Mouse (Mus musculus) forebrain, postnatal 0 days (tissue): Measurements from ENCODE around the gene Erc2. TPM values are rescaled to one million over a fixed set of nuclear protein-coding genes. Genes with fewer than 3 reads are reported as not detected.

Source experiments
- ATAC-seq: fragments of 200-750 bp; cut with Nextera tagmentation; 2 replicates; pipeline ENCODE4 v1.8.0; 2017; ENCODE audit warnings: mild to moderate bottlenecking, moderate library complexity
- DNase-seq: peaks from one replicate; pipeline ENCODE4 v3.0.0-alpha.2; 2015
- H3K27ac ChIP-seq: fragments of 300-500 bp; sonication (generic); 2 replicates; pipeline ENCODE4 v1.5.1; 2014; ENCODE audit warnings: low read depth, mild to moderate bottlenecking, antibody characterized with exemption, low read length, moderate library complexity, mixed read lengths
- H3K27me3 ChIP-seq: fragments of 300-500 bp; sonication (generic); 2 replicates; pipeline ENCODE4 v1.6.1; 2014; ENCODE audit warnings: mild to moderate bottlenecking, low read length, mixed read lengths; ENCODE audit not compliant: insufficient read depth
- H3K36me3 ChIP-seq: fragments of 300-500 bp; sonication (generic); 2 replicates; pipeline ENCODE4 v1.6.1; 2014; ENCODE audit warnings: mild to moderate bottlenecking, moderate library complexity; ENCODE audit not compliant: insufficient read depth
- H3K4me1 ChIP-seq: fragments of 300-500 bp; sonication (generic); 2 replicates; pipeline ENCODE4 v1.6.1; 2014; ENCODE audit warnings: antibody characterized with exemption; ENCODE audit not compliant: insufficient read depth
- H3K4me2 ChIP-seq: fragments of 300-500 bp; sonication (generic); 2 replicates; pipeline ENCODE4 v1.6.1; 2014; ENCODE audit warnings: low read depth, mild to moderate bottlenecking, moderate library complexity
- H3K4me3 ChIP-seq: fragments of 300-500 bp; sonication (generic); 2 replicates; pipeline ENCODE4 v1.5.1; 2014; ENCODE audit warnings: low read depth, low read length, mixed read lengths
- H3K9ac ChIP-seq: fragments of 300-500 bp; sonication (generic); 2 replicates; pipeline ENCODE4 v1.6.1; 2014; ENCODE audit warnings: mild to moderate bottlenecking
- H3K9me3 ChIP-seq: fragments of 300-500 bp; sonication (generic); 2 replicates; pipeline ENCODE4 v1.6.1; 2016; ENCODE audit warnings: low read length
- CTCF ChIP-seq: sonication (generic); IDR thresholded peaks from 2 replicates; pipeline ENCODE4 v1.5.1; 2016; ENCODE audit warnings: antibody characterized with exemption, control low read depth, low read depth
- WGBS: fragments of 180-500 bp; shearing (Covaris S2); extraction: QIAGEN DNeasy Blood & Tissue Kit; methylation state at CpG from one replicate; pipeline ENCODE4 v1.1.7; 2014; 5-methylcytosine and 5-hydroxymethylcytosine counted together
- polyA plus RNA-seq: library from polyadenylated mRNA; unstranded; fragments of >200 nt; fragmentation: Nextera tagmentation; extraction: Ambion mirVana; gene quantifications from 2 replicates; pipeline ENCODE4 v1.2.1, GENCODE M21; 2015
- total RNA-seq: library from RNA; depleted of rRNA; stranded (reverse); fragments of >200 nt; gene quantifications from 2 replicates; pipeline ENCODE4 v1.2.3, GENCODE M21; 2014

Erc2 gene
- total and polyA plus RNA-seq, 2 experiments from 2014 or later = 106 to 117 TPM

- no peak for TF ChIP-seq CTCF
- DNase-seq = no peak
- Histone ChIP-seq H3K4me3 (no peak overlapping the region), H3K4me1 (no peaks in the 10 kb centered on the region), H3K9me3 (no peaks in the 10 kb centered on the region), H3K27ac (no peak overlapping the region), H3K4me2 (no peak overlapping the region), H3K9ac (no peak overlapping the region), H3K36me3 (no peaks in the 10 kb centered on the region), H3K27me3 (no peaks in the 10 kb centered on the region)
- WGBS = 66% methylated on average over 1 of the region's 1 CpGs
- ATAC-seq = no peak
Observed at GRCm38 (mm10) chr14:27840120-27840519, 217.9 kb downstream of the Erc2 start.

- DNase-seq (peak; percentile 47), ATAC-seq (peak; percentile 58)
- H3K4me2 ChIP-seq = no peak overlapping the region
- no peak overlapping the region for H3K27ac ChIP-seq
- no peaks in the 10 kb centered on the region for H3K9me3 ChIP-seq
- no peak overlapping the region for H3K9ac ChIP-seq
- TF ChIP-seq CTCF = no peak
- H3K4me3 ChIP-seq = no peak overlapping the region
- no peaks in the 10 kb centered on the region for H3K27me3 ChIP-seq
- 49% methylated on average over 2 of the region's 2 CpGs for WGBS
- no peaks in the 10 kb centered on the region for H3K36me3 ChIP-seq
- no peaks in the 10 kb centered on the region for H3K4me1 ChIP-seq
Observed at GRCm38 (mm10) chr14:27846875-27847274, 224.6 kb downstream of the Erc2 start.

DNA sequence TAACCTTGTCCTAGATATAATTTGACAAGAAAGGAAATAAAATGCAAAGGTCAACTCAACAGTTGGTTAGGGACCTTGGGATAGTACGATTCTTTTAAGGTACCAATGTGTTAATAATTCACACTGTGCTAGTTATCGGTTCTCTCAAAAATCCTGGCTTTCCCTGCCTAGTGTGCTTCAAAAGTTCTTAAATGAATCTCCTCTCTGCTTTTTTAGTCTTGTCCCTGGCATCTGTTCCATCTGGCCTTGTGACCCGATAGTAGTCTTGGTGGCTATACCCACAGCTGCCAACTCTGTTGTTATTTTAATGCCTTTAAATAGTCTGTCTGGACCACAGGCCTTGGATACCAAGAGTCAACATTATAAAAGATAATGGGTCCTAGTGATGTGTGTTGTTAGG is 225.1 kb downstream of the Erc2 start:
- Histone ChIP-seq H3K27me3 (no peaks in the 10 kb centered on the region), H3K4me3 (no peak overlapping the region), H3K27ac (no peak overlapping the region), H3K36me3 (no peaks in the 10 kb centered on the region), H3K4me1 (no peaks in the 10 kb centered on the region), H3K9ac (no peak overlapping the region), H3K4me2 (no peak overlapping the region), H3K9me3 (no peaks in the 10 kb centered on the region)
- 71% methylated on average over 3 of the region's 3 CpGs for WGBS
- DNase-seq (no peak), ATAC-seq (no peak)
- no peak for TF ChIP-seq CTCF

DNA sequence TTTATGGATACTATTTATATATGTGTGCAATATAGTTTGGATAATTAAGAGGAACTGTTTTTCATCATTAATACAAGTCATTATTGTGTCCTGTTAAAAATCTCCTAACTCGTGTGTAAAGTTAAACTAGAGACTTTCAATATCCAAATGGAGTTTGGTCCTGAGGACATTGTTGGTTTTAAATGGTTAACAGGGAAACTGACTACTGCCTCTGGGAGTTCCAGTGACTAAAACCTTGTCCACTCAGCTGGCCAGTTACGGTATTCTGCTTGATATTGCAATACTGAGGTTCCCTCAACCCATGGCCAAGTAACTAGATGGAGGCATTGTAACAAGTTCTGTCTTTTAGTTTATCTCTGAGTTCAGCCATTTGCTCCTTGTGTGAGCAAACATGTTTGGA is 229.0 kb downstream of the Erc2 start:
- DNase-seq = no peak
- Histone ChIP-seq H3K27me3 (no peaks in the 10 kb centered on the region), H3K4me1 (no peaks in the 10 kb centered on the region), H3K27ac (no peak overlapping the region), H3K36me3 (no peaks in the 10 kb centered on the region), H3K4me3 (no peak overlapping the region), H3K4me2 (no peak overlapping the region), H3K9me3 (no peaks in the 10 kb centered on the region), H3K9ac (no peak overlapping the region)
- 92% methylated on average over 2 of the region's 2 CpGs for WGBS
- ATAC-seq = no peak
- no peak for TF ChIP-seq CTCF

- no peak overlapping the region for H3K27ac ChIP-seq
- no peak for DNase-seq
Observed at GRCm38 (mm10) chr14:27852606-27853005, 230.4 kb downstream of the Erc2 start.

DNA sequence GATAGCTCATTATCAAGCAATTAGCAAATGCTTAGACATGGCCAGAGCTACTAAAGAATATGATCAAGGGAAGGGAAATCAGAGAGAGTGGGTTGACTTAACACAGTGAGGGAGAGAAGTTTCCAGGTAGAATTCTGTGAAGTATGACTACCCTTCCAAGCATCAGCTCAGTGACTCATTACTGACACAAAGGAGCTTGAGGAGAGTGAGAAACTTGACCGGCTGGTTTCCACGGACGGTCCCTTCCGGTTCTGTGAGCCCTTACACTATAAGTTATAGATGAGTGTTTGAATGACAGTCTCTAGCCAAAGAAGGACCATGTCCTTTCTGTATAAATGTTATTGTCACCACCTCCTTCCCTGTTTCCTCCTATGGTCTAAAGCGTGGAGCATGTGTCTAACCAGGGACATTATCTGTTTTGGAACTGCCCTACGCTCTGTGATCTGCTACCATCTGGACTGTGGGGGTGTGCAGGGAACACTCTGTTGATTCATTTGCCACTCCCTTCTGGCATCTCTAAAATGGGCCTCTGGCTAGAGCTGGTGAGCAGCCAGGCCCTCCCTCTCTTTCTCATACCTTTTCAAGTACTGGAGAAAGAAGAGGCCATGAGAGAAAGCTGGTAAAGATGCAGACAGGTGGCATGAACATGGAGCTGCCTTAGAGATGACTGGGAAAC is 238.3 kb downstream of the Erc2 start:
- WGBS = 91% methylated on average over 6 of the region's 6 CpGs
- ATAC-seq = no peak

More at GRCm38 (mm10) chr14:27852606-27853005, 230.4 kb downstream of the Erc2 start:
- H3K4me2 ChIP-seq = no peak overlapping the region
- no peaks in the 10 kb centered on the region for H3K4me1 ChIP-seq
- no peak for TF ChIP-seq CTCF
- H3K4me3 ChIP-seq = no peak overlapping the region
- H3K9ac ChIP-seq = no peak overlapping the region
- 83% methylated on average over 6 of the region's 6 CpGs for WGBS
- H3K9me3 ChIP-seq = no peaks in the 10 kb centered on the region
- no peaks in the 10 kb centered on the region for H3K27me3 ChIP-seq
- H3K36me3 ChIP-seq = no peaks in the 10 kb centered on the region
- no peak for ATAC-seq

DNA sequence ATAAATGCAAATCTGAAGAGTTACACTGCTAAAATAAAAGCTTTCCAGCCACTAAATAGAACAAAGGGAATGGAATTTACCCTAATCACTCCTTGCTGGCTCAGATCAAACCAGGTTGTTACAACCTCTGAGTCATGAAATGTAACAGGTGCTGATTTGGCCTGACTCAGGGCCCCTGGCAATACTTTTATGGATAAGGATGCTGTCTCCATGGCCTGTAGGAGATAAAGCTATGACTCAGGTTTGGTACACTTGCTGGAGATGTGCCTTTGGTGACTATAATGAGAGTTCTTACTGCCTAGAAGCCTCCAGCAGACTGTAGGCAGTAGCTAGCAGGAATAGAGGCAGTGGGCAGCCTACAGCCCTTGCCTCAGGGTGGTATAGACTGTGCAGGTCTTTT is 240.1 kb downstream of the Erc2 start:
- Histone ChIP-seq H3K4me1 (no peaks in the 10 kb centered on the region), H3K9ac (no peak overlapping the region), H3K4me2 (no peak overlapping the region), H3K4me3 (no peak overlapping the region), H3K27ac (no peak overlapping the region), H3K36me3 (no peaks in the 10 kb centered on the region), H3K27me3 (no peaks in the 10 kb centered on the region), H3K9me3 (no peaks in the 10 kb centered on the region)
- 0 out of 2 replicates have a peak, but pooled peaks have one; percentile 8 for ATAC-seq
- TF ChIP-seq CTCF = no peak
- peak; percentile 6 for DNase-seq

More for the DNA sequence above, 238.3 kb downstream of the Erc2 start:
- Histone ChIP-seq H3K36me3 (no peaks in the 10 kb centered on the region), H3K4me1 (no peaks in the 10 kb centered on the region), H3K27ac (no peak overlapping the region), H3K27me3 (no peaks in the 10 kb centered on the region), H3K4me2 (no peak overlapping the region), H3K9me3 (no peaks in the 10 kb centered on the region), H3K4me3 (no peak overlapping the region), H3K9ac (no peak overlapping the region)
- no peak for TF ChIP-seq CTCF
- no peak for DNase-seq
